Mouse (Mus musculus) ES-E14 (cell line): ENCODE measurements around the gene Rasgef1b. TPM values are rescaled to one million over a fixed set of nuclear protein-coding genes. Genes with fewer than 3 reads are reported as not detected.

Experiments used
- DNase-seq: peaks from one replicate; pipeline ENCODE4 v3.0.0-alpha.2; 2013; ENCODE audit warnings: low read depth, low spot score
- H3K27ac ChIP-seq: 2 replicates; pipeline ENCODE4 v1.5.1; 2012; ENCODE audit warnings: low read depth, mild to moderate bottlenecking, low read length, moderate library complexity, mixed read lengths; ENCODE audit not compliant: poor library complexity, insufficient read depth, severe bottlenecking
- H3K36me3 ChIP-seq: 2 replicates; pipeline ENCODE4 v1.6.1; 2012; ENCODE audit warnings: mild to moderate bottlenecking, low read length, moderate library complexity, mixed read lengths; ENCODE audit not compliant: control insufficient read depth, poor library complexity, insufficient read depth, severe bottlenecking
- H3K4me1 ChIP-seq, 2 experiments: fragments of 150-350 bp in 1 of 2; sonication (generic) in 1 of 2; 2 replicates each; pipeline ENCODE4 v1.6.1; 2012; ENCODE audit warnings: low read length in 2 of 2, mild to moderate bottlenecking in 1 of 2, mixed read lengths in 1 of 2; ENCODE audit not compliant: control insufficient read depth in 2 of 2, insufficient read depth in 2 of 2, poor library complexity in 1 of 2
- H3K4me3 ChIP-seq, 2 experiments: fragments of 150-350 bp in 1 of 2; sonication (generic) in 1 of 2; 2 replicates each; pipeline ENCODE4 v1.5.1; 2012; ENCODE audit warnings: low read length in 2 of 2, low read depth in 1 of 2, mild to moderate bottlenecking in 1 of 2, mixed read lengths in 1 of 2; ENCODE audit not compliant: insufficient read depth in 1 of 2, poor library complexity in 1 of 2, severe bottlenecking in 1 of 2
- H3K9ac ChIP-seq: 2 replicates; pipeline ENCODE4 v1.6.1; 2012; ENCODE audit warnings: low read depth, mild to moderate bottlenecking, low read length, mixed read lengths; ENCODE audit not compliant: poor library complexity, insufficient read depth, severe bottlenecking
- H3K9me3 ChIP-seq: fragments of 150-350 bp; sonication (generic); 2 replicates; pipeline ENCODE4 v1.6.1; 2012; ENCODE audit warnings: low read depth, mild to moderate bottlenecking, low read length; ENCODE audit not compliant: control insufficient read depth, insufficient read depth
- CHD2 ChIP-seq: IDR thresholded peaks from 2 replicates; pipeline ENCODE4 v1.6.1; 2014; ENCODE audit warnings: mild to moderate bottlenecking, low read depth, low read length, inconsistent platforms
- HCFC1 ChIP-seq: IDR thresholded peaks from 2 replicates; pipeline ENCODE4 v1.6.1; 2012; ENCODE audit warnings: low read length, inconsistent platforms, borderline replicate concordance; ENCODE audit not compliant: insufficient read depth
- MAFK ChIP-seq: IDR thresholded peaks from 2 replicates; pipeline ENCODE4 v1.6.1; 2014; ENCODE audit warnings: mild to moderate bottlenecking, low read depth, low read length, inconsistent platforms; ENCODE audit not compliant: insufficient read depth
- ZC3H11A ChIP-seq: IDR thresholded peaks from 2 replicates; pipeline ENCODE4 v1.6.1; 2012; ENCODE audit warnings: low read depth, mild to moderate bottlenecking, inconsistent platforms, low read length, borderline replicate concordance
- ZNF384 ChIP-seq: IDR thresholded peaks from 2 replicates; pipeline ENCODE4 v1.6.1; 2012; ENCODE audit warnings: low read depth, low read length, inconsistent platforms
- in situ Hi-C, 2 experiments: fragments of 600-800 bp; cut with MboI; formaldehyde crosslinking; loops; one replicate each; pipeline ENCODE4 v1.15.1; 2025; ENCODE audit warnings: low sequenced_read_pairs in 2 of 2, inconsistent platforms in 1 of 2; ENCODE audit not compliant: unreplicated experiment in 2 of 2
- total RNA-seq: library from RNA; depleted of rRNA; stranded (reverse); fragments of 300-350 nt; gene quantifications from 2 replicates; pipeline ENCODE4 v1.2.3, GENCODE M21; 2012

Gene Rasgef1b
- total RNA-seq, 1 experiment, result 2.8 TPM

GRCm38 (mm10) chr5:99390314-99390713 is 338.6 kb downstream of the Rasgef1b start:
- Histone ChIP-seq H3K9me3 (no peaks in the 10 kb centered on the region), H3K9ac (no peak overlapping the region), H3K27ac (no peak overlapping the region), H3K36me3 (no peaks in the 10 kb centered on the region), H3K4me1 (no peaks in the 10 kb centered on the region), H3K4me3 (no peak overlapping the region)
- TF ChIP-seq ZC3H11A (no peak), CHD2 (no peak), MAFK (no peak), HCFC1 (no peak), ZNF384 (no peak)
- in situ Hi-C loops, result no loop called here
- no peak for DNase-seq

- Histone ChIP-seq H3K36me3 (no peaks in the 10 kb centered on the region), H3K9ac (no peak overlapping the region), H3K4me3 (no peak overlapping the region), H3K4me1 (no peaks in the 10 kb centered on the region), H3K27ac (no peak overlapping the region), H3K9me3 (no peaks in the 10 kb centered on the region)
- TF ChIP-seq ZNF384 (no peak), MAFK (no peak)
- DNase-seq, result no peak
- in situ Hi-C loops, result no loop called here
Observed at GRCm38 (mm10) chr5:99388585-99389250, 340.1 kb downstream of the Rasgef1b start.

GRCm38 (mm10) chr5:99388131-99388530 is 340.7 kb downstream of the Rasgef1b start:
- Histone ChIP-seq H3K36me3 (no peaks in the 10 kb centered on the region), H3K9me3 (no peaks in the 10 kb centered on the region), H3K4me3 (no peak overlapping the region), H3K4me1 (no peaks in the 10 kb centered on the region), H3K27ac (no peak overlapping the region), H3K9ac (no peak overlapping the region)
- DNase-seq, result no peak
- in situ Hi-C loops, result no loop called here
- TF ChIP-seq ZNF384 (no peak), ZC3H11A (no peak), HCFC1 (no peak), CHD2 (no peak), MAFK (no peak)

GRCm38 (mm10) chr5:99387185-99387981 is 341.5 kb downstream of the Rasgef1b start:
- TF ChIP-seq CHD2 (no peak), HCFC1 (no peak), MAFK (no peak)
- no peaks in the 10 kb centered on the region for H3K36me3 ChIP-seq
- in situ Hi-C loops, result no loop called here
- H3K9me3 ChIP-seq, result no peaks in the 10 kb centered on the region
- no peak for DNase-seq
- H3K27ac ChIP-seq, result no peak overlapping the region
- no peak overlapping the region for H3K4me3 ChIP-seq
- no peak overlapping the region for H3K9ac ChIP-seq
- no peaks in the 10 kb centered on the region for H3K4me1 ChIP-seq
